In genomic region chr16:52078758-52079474, GRCm38 (mm10) we compare ENCODE assay signal across 10 mouse cellular contexts. TPM values are rescaled to one million over a fixed set of nuclear protein-coding genes. Genes with fewer than 3 reads are reported as not detected.
DNase-seq lines count a peak whose midpoint lies in the region; ATAC-seq and TF ChIP-seq lines count a peak whose summit lies in the region.
"Had no signal": no experiment of that assay in that cellular context is flagged by ENCODE, and none has a peak within 500 bp of the region (broad histone marks: within the 10 kb centered on the region; RNA-seq: fewer than 3 reads in every experiment).

No protein-coding gene starts in this region.

- no peak overlapping the region for H3K27ac ChIP-seq in lung, embryonic 14.5 days (ENCODE audit: low read depth)
- no peak overlapping the region for H3K27ac ChIP-seq in kidney, embryonic 15.5 days

- H3K4me2 ChIP-seq in lung, embryonic 14.5 days = no peak overlapping the region
- no peak overlapping the region for H3K4me2 ChIP-seq in kidney, embryonic 15.5 days

- peak; percentile 48 for DNase-seq in adrenal gland, adult 8-10 months
- DNase-seq in adrenal gland, adult 18-20 months (ENCODE audit: low spot score in 2 of 2) = no peak
- peak; percentile 66 for DNase-seq in lung, embryonic 14.5 days
- no peak for DNase-seq in lung, adult 2 months
- DNase-seq in skeletal muscle tissue, adult 2 months (ENCODE audit: low read depth, low spot score) = peak; percentile 85
- DNase-seq in layer of hippocampus, postnatal 14 days (ENCODE audit: low spot score in 2 of 2) = no peak
- no peak for DNase-seq in testis, postnatal 10 days (ENCODE audit: low spot score)
- DNase-seq: thymus, adult 18-20 months had no signal

- H3K36me3 ChIP-seq in lung, embryonic 14.5 days (ENCODE audit: insufficient read depth) = no peaks in the 10 kb centered on the region
- no peaks in the 10 kb centered on the region for H3K36me3 ChIP-seq in kidney, embryonic 15.5 days

- no peak for TF ChIP-seq CTCF in lung, embryonic 14.5 days (IDR thresholded peaks at IDR 0.05; ENCODE audit: low read depth)
- TF ChIP-seq CTCF in lung, adult 2 months (IDR thresholded peaks at IDR 0.05; ENCODE audit: insufficient read depth, low read length) = no peak

- H3K4me1 ChIP-seq in lung, embryonic 14.5 days (ENCODE audit: insufficient read depth) = peaks cover 9% of the 10 kb centered on the region
- peaks cover 20% of the 10 kb centered on the region for H3K4me1 ChIP-seq in lung, adult 2 months (ENCODE audit: control insufficient read depth, insufficient read depth, low read length)
- H3K4me1 ChIP-seq in kidney, embryonic 15.5 days = peaks cover 21% of the 10 kb centered on the region

- no peak for TF ChIP-seq POLR2A in lung, adult 2 months (IDR thresholded peaks at IDR 0.05; ENCODE audit: borderline replicate concordance, extremely low read depth, low read depth, low read length)

- H3K9me3 ChIP-seq in lung, embryonic 14.5 days (ENCODE audit: low read depth, low read length) = no peaks in the 10 kb centered on the region
- no peaks in the 10 kb centered on the region for H3K9me3 ChIP-seq in kidney, embryonic 15.5 days (replicated peaks)

- 39% methylated on average over 9 of the region's 9 CpGs for WGBS in lung, embryonic 14.5 days
- 45% methylated on average over 9 of the region's 9 CpGs for WGBS in lung, adult 2 months
- 65% methylated on average over 9 of the region's 9 CpGs for WGBS in kidney, embryonic 15.5 days

- peak; percentile 69; the same call in 1 of the 2 replicates for ATAC-seq in lung, embryonic 14.5 days (ENCODE audit: insufficient read depth)
- 0 out of 2 replicates have a peak, but pooled peaks have one; percentile 12 for ATAC-seq in kidney, embryonic 15.5 days (replicated peaks; ENCODE audit: low FRiP score)
- ATAC-seq: forebrain, embryonic 16.5 days had no signal

- H3K4me3 ChIP-seq in lung, embryonic 14.5 days (ENCODE audit: low read depth, low read length) = no peak overlapping the region
- H3K4me3 ChIP-seq in lung, adult 2 months (replicated peaks; ENCODE audit: extremely low read depth, low read depth, low read length) = no peak overlapping the region
- H3K4me3 ChIP-seq in kidney, embryonic 15.5 days (replicated peaks) = no peak overlapping the region

- H3K9ac ChIP-seq in lung, embryonic 14.5 days = no peak overlapping the region
- no peak overlapping the region for H3K9ac ChIP-seq in kidney, embryonic 15.5 days

- H3K27me3 ChIP-seq in lung, embryonic 14.5 days (ENCODE audit: insufficient read depth, low read length) = no peaks in the 10 kb centered on the region
- H3K27me3 ChIP-seq in kidney, embryonic 15.5 days = no peaks in the 10 kb centered on the region

RNA-seq across cellular contexts. Expression of gene Cblb, which starts 47.9 kb away (rescaled TPM):
- total RNA-seq in adrenal gland, adult 8-10 months (2022) = 10 to 100 TPM; 26.2 to 49.9 (median 36.7) TPM
- 10 to 100 TPM; 42.3 to 50.2 TPM for total RNA-seq in adrenal gland, adult 18-20 months (2021)
- polyA plus RNA-seq in lung, embryonic 14.5 days (2014; fragmentation: Nextera tagmentation; extraction: Ambion mirVana) = 19.8 and 21.8 TPM in 2 replicates
- polyA plus RNA-seq in lung, adult 2 months (2012; rRNA removed) = 15.7 and 21.7 TPM in 2 replicates
- polyA plus RNA-seq in kidney, embryonic 15.5 days (2015; fragmentation: Nextera tagmentation; extraction: Ambion mirVana) = 18.1 and 19.3 TPM in 2 replicates
- total RNA-seq in layer of hippocampus, postnatal 14 days (2021) = 10 to 100 TPM; 31.5 to 32.4 TPM

Comparison
In these comparisons a context has a peak if more than half of its experiments do, and no peak if none do; other contexts are left out.
1. DNase-seq: peak in adrenal gland, adult 8-10 months (single experiment), lung, embryonic 14.5 days (single experiment) and skeletal muscle tissue, adult 2 months (single experiment); none in adrenal gland, adult 18-20 months (0 of 2), lung, adult 2 months (single experiment), layer of hippocampus, postnatal 14 days (0 of 2) and testis, postnatal 10 days (single experiment).